28 mouse cellular contexts compared by ENCODE assay signal in genomic region chr9:71990376-71990775, GRCm38 (mm10).
A peak's percentile ranks its signal among the peaks of the same experiment; 100 is the strongest.
DNase-seq lines count a peak whose midpoint lies in the region; ATAC-seq and TF ChIP-seq lines count a peak whose summit lies in the region.
"Had no signal": no experiment of that assay in that cellular context is flagged by ENCODE, and none has a peak within 500 bp of the region (broad histone marks: within the 10 kb centered on the region; RNA-seq: fewer than 3 reads in every experiment).

No protein-coding gene starts in this region.

- TF ChIP-seq POLR2A in kidney, adult 2 months (IDR thresholded peaks at IDR 0.05; ENCODE audit: low read depth, low read length) = no peak

- TF ChIP-seq CTCF in kidney, adult 2 months (conservative IDR thresholded peaks at IDR 0.05; ENCODE audit: insufficient read depth, insufficient read length, low read depth, low read length) = no peak
- TF ChIP-seq CTCF in layer of hippocampus, adult 2 months (conservative IDR thresholded peaks at IDR 0.05) = no peak

- H3K27me3 ChIP-seq in kidney, adult 2 months (replicated peaks; ENCODE audit: control insufficient read depth, insufficient read depth, low read length) = no peaks in the 10 kb centered on the region
- no peaks in the 10 kb centered on the region for H3K27me3 ChIP-seq in kidney, embryonic 16.5 days (ENCODE audit: insufficient read depth, low read length)
- H3K27me3 ChIP-seq: CH12.LX; embryonic facial prominence, embryonic 13.5 days; forebrain, embryonic 12.5 days; forebrain, embryonic 15.5 days; heart, embryonic 13.5 days; hindbrain, embryonic 12.5 days; hindbrain, embryonic 15.5 days had no signal

- H3K9ac ChIP-seq in kidney, embryonic 16.5 days (replicated peaks; ENCODE audit: low read length) = no peak overlapping the region
- no peak overlapping the region for H3K9ac ChIP-seq in ES-E14 (ENCODE audit: insufficient read depth, low read depth, low read length, poor library complexity, severe bottlenecking)
- H3K9ac ChIP-seq: embryonic facial prominence, embryonic 13.5 days; forebrain, embryonic 12.5 days; forebrain, embryonic 15.5 days; heart, embryonic 13.5 days; hindbrain, embryonic 12.5 days; hindbrain, embryonic 15.5 days had no signal

- in situ Hi-C loops in ES-E14 (cut with MboI; ENCODE audit: low sequenced_read_pairs in 2 of 2, unreplicated experiment in 2 of 2) = no loop called here

- H3K36me3 ChIP-seq in kidney, adult 2 months (ENCODE audit: control insufficient read depth, insufficient read depth, low read length) = no peaks in the 10 kb centered on the region
- H3K36me3 ChIP-seq in kidney, embryonic 16.5 days (ENCODE audit: insufficient read depth, low read length) = no peaks in the 10 kb centered on the region
- H3K36me3 ChIP-seq in ES-E14 (ENCODE audit: control insufficient read depth, insufficient read depth, low read length, poor library complexity, severe bottlenecking) = no peaks in the 10 kb centered on the region
- H3K36me3 ChIP-seq: embryonic facial prominence, embryonic 13.5 days; forebrain, embryonic 12.5 days; forebrain, embryonic 15.5 days; heart, embryonic 10.5 days; heart, embryonic 13.5 days; hindbrain, embryonic 12.5 days; hindbrain, embryonic 15.5 days had no signal

- WGBS in kidney, adult 2 months = 55% methylated on average over 1 of the region's 1 CpGs
- 41% methylated on average over 1 of the region's 1 CpGs for WGBS in kidney, embryonic 16.5 days

- ATAC-seq in kidney, embryonic 16.5 days (ENCODE audit: low FRiP score, low TSS enrichment) = no peak
- ATAC-seq: forebrain, embryonic 15.5 days had no signal

- intact Hi-C loops in heart, postnatal 14 days (cut with DNase I) = no loop called here

- no peak overlapping the region for H3K4me3 ChIP-seq in kidney, adult 2 months (ENCODE audit: insufficient read depth, low read depth, low read length)
- H3K4me3 ChIP-seq in kidney, embryonic 16.5 days (ENCODE audit: low read length) = no peak overlapping the region
- no peak overlapping the region for H3K4me3 ChIP-seq in ES-E14 (ENCODE audit: insufficient read depth in 1 of 2, low read depth in 1 of 2, low read length in 2 of 2, poor library complexity in 1 of 2, severe bottlenecking in 1 of 2)
- no peak overlapping the region for H3K4me3 ChIP-seq in layer of hippocampus, adult 2 months
- H3K4me3 ChIP-seq: embryonic facial prominence, embryonic 10.5 days; embryonic facial prominence, embryonic 13.5 days; erythroblast, embryonic 14.5 days; forebrain, embryonic 12.5 days; forebrain, embryonic 15.5 days; heart, adult 2 months; heart, embryonic 10.5 days; heart, embryonic 13.5 days; hindbrain, embryonic 12.5 days; hindbrain, embryonic 15.5 days had no signal

- H3K9me3 ChIP-seq in kidney, embryonic 16.5 days (ENCODE audit: low read length) = no peaks in the 10 kb centered on the region
- H3K9me3 ChIP-seq in ES-E14 (ENCODE audit: control insufficient read depth, insufficient read depth, low read depth, low read length) = no peaks in the 10 kb centered on the region
- H3K9me3 ChIP-seq: embryonic facial prominence, embryonic 10.5 days; embryonic facial prominence, embryonic 13.5 days; forebrain, embryonic 12.5 days; forebrain, embryonic 15.5 days; heart, embryonic 10.5 days; heart, embryonic 13.5 days; hindbrain, embryonic 12.5 days; hindbrain, embryonic 15.5 days had no signal

- no peak overlapping the region for H3K4me2 ChIP-seq in kidney, embryonic 16.5 days (replicated peaks; ENCODE audit: low read depth, low read length)
- H3K4me2 ChIP-seq: embryonic facial prominence, embryonic 13.5 days; forebrain, embryonic 12.5 days; forebrain, embryonic 15.5 days; heart, embryonic 13.5 days; hindbrain, embryonic 12.5 days; hindbrain, embryonic 15.5 days had no signal

- peaks cover 14% of the 10 kb centered on the region for H3K4me1 ChIP-seq in kidney, adult 2 months (ENCODE audit: control insufficient read depth, insufficient read depth, low read length)
- H3K4me1 ChIP-seq in kidney, embryonic 16.5 days (ENCODE audit: insufficient read depth, low read length) = peaks cover 23% of the 10 kb centered on the region; the same call in 1 of the 2 replicates
- H3K4me1 ChIP-seq in ES-E14 (ENCODE audit: control insufficient read depth in 2 of 2, insufficient read depth in 2 of 2, low read length in 2 of 2, poor library complexity in 1 of 2) = no peaks in the 10 kb centered on the region
- H3K4me1 ChIP-seq: heart, embryonic 10.5 days had no signal

- no peak for DNase-seq in kidney, adult 2 months
- no peak for DNase-seq in kidney, postnatal 14 days
- no peak for DNase-seq in kidney, postnatal 4 days
- peak; percentile 1 for DNase-seq in ES-E14 (ENCODE audit: low read depth, low spot score)
- peak; percentile 26 for DNase-seq in brain, adult 2 months (ENCODE audit: low read depth, low spot score)
- DNase-seq in layer of hippocampus, adult 2 months (ENCODE audit: low spot score in 2 of 2) = no peak
- DNase-seq in heart, postnatal 14 days = no peak
- DNase-seq: adrenal gland, postnatal 10 days; B cell, adult 2 months; cerebellum, adult 11-12 months; cerebellum, adult 8-10 months; cerebellum, postnatal 10 days; cerebellum, postnatal 36 days; embryo, embryonic 11 days; gastrocnemius, postnatal 10 days; gastrocnemius, postnatal 36 days; heart, adult 2 months had no signal

- peak overlapping the region; percentile 56 for H3K27ac ChIP-seq in kidney, adult 2 months (ENCODE audit: insufficient read depth, low read depth, low read length)
- peak overlapping the region; percentile 71; the same call in 1 of the 2 replicates for H3K27ac ChIP-seq in kidney, embryonic 16.5 days (ENCODE audit: low read length)
- H3K27ac ChIP-seq in ES-E14 (ENCODE audit: insufficient read depth, low read depth, low read length, poor library complexity, severe bottlenecking) = no peak overlapping the region
- H3K27ac ChIP-seq in layer of hippocampus, adult 2 months = no peak overlapping the region
- H3K27ac ChIP-seq: embryonic facial prominence, embryonic 10.5 days; embryonic facial prominence, embryonic 13.5 days; forebrain, embryonic 12.5 days; forebrain, embryonic 15.5 days; heart, adult 2 months; heart, embryonic 10.5 days; heart, embryonic 13.5 days; hindbrain, embryonic 12.5 days; hindbrain, embryonic 15.5 days had no signal

TF ChIP-seq in ES-E14, 5 proteins besides CTCF, POLR2A, EP300 and RAD21:
- TF ChIP-seq ZC3H11A (IDR thresholded peaks at IDR 0.05; ENCODE audit: borderline replicate concordance, low read depth, low read length) (no peak), MAFK (IDR thresholded peaks at IDR 0.05; ENCODE audit: insufficient read depth, low read depth, low read length) (0 out of 2 replicates have a peak, but pooled peaks have one; percentile 8)

Comparison
In these comparisons a context has a peak if more than half of its experiments do, and no peak if none do; other contexts are left out.
1. DNase-seq: peak in ES-E14 (single experiment) and brain, adult 2 months (single experiment); none in kidney, adult 2 months (single experiment), kidney, postnatal 14 days (single experiment), kidney, postnatal 4 days (0 of 2), layer of hippocampus, adult 2 months (0 of 2) and heart, postnatal 14 days (0 of 2).
2. H3K27ac ChIP-seq: peak in kidney, adult 2 months (single experiment) and kidney, embryonic 16.5 days (single experiment); none in ES-E14 (single experiment) and layer of hippocampus, adult 2 months (single experiment).